Mouse (Mus musculus) CH12.LX (cell line): ENCODE results near the gene Zfp385c. TPM values are rescaled to one million over a fixed set of nuclear protein-coding genes. Genes with fewer than 3 reads are reported as not detected.

Source experiments
- DNase-seq: peaks from one replicate; pipeline ENCODE4 v3.0.0-alpha.2; 2013; ENCODE audit errors: extremely low read depth
- H3K27ac ChIP-seq: 2 replicates; pipeline ENCODE4 v1.5.1; 2012; ENCODE audit warnings: low read depth, mild to moderate bottlenecking, control low read depth, moderate library complexity; ENCODE audit not compliant: insufficient read depth
- H3K27me3 ChIP-seq: replicated peaks from 2 replicates; pipeline ENCODE3; 2012; ENCODE audit warnings: inconsistent platforms
- H3K36me3 ChIP-seq, 2 experiments: replicated peaks in 1 of 2; 2 replicates each; pipeline versions ENCODE3 to v1.6.1; 2012; ENCODE audit warnings: inconsistent platforms in 1 of 2, low read length in 1 of 2, mild to moderate bottlenecking in 1 of 2, mixed read lengths in 1 of 2, moderate library complexity in 1 of 2; ENCODE audit not compliant: control insufficient read depth in 1 of 2, insufficient read depth in 1 of 2
- H3K4me1 ChIP-seq, 2 experiments: 2 replicates each; pipeline ENCODE4 v1.6.1; 2012; ENCODE audit warnings: inconsistent platforms in 1 of 2, moderate library complexity in 1 of 2; ENCODE audit not compliant: insufficient read depth in 2 of 2, control insufficient read depth in 1 of 2
- H3K4me2 ChIP-seq: 2 replicates; pipeline ENCODE4 v1.6.1; 2012; ENCODE audit warnings: low read depth, mild to moderate bottlenecking, control low read depth; ENCODE audit not compliant: poor library complexity, insufficient read depth, severe bottlenecking
- H3K4me3 ChIP-seq, 3 experiments: fragments of 150-350 bp in 1 of 3; sonication (generic) in 1 of 3; replicated peaks in 1 of 3; 2 replicates each; pipeline versions ENCODE3 to v1.5.1; 2011 to 2012; ENCODE audit warnings: low read depth in 2 of 3, low read length in 2 of 3, mild to moderate bottlenecking in 2 of 3, moderate library complexity in 2 of 3, control low read depth in 1 of 3, improper control_type of control experiment in 1 of 3, inconsistent platforms in 1 of 3, mixed read lengths in 1 of 3; ENCODE audit not compliant: poor library complexity in 1 of 3
- H3K79me2 ChIP-seq: replicated peaks from 2 replicates; pipeline ENCODE4 v1.6.1; 2012; ENCODE audit warnings: mild to moderate bottlenecking, moderate library complexity; ENCODE audit not compliant: control insufficient read depth, poor library complexity, insufficient read depth, severe bottlenecking; ENCODE audit errors: extremely low read depth
- H3K9ac ChIP-seq: 2 replicates; pipeline ENCODE4 v1.6.1; 2012; ENCODE audit warnings: low read depth, mild to moderate bottlenecking, control low read depth, moderate library complexity; ENCODE audit not compliant: insufficient read depth
- H3K9me3 ChIP-seq: replicated peaks from 2 replicates; pipeline ENCODE3; 2012; ENCODE audit warnings: low read length, inconsistent platforms, mixed read lengths
- CHD2 ChIP-seq: IDR thresholded peaks from 2 replicates; pipeline ENCODE4 v1.6.1; 2011; ENCODE audit warnings: low read length, improper control_type of control experiment
- CTCF ChIP-seq, 2 experiments: IDR thresholded peaks in 1 of 2; conservative IDR thresholded peaks in 1 of 2; 2 replicates each; pipeline ENCODE4 v1.5.1; 2011 to 2012; ENCODE audit warnings: low read depth in 2 of 2, low read length in 2 of 2, improper control_type of control experiment in 1 of 2, inconsistent platforms in 1 of 2, mild to moderate bottlenecking in 1 of 2, moderate library complexity in 1 of 2
- GABPA ChIP-seq: IDR thresholded peaks from 2 replicates; pipeline ENCODE4 v1.6.1; 2012; ENCODE audit warnings: low read depth, low read length, improper control_type of control experiment, inconsistent platforms; ENCODE audit not compliant: insufficient replicate concordance
- HCFC1 ChIP-seq: IDR thresholded peaks from 2 replicates; pipeline ENCODE4 v1.6.1; 2012; ENCODE audit warnings: low read depth, mild to moderate bottlenecking, inconsistent platforms, low read length, improper control_type of control experiment
- IRF4 ChIP-seq: IDR thresholded peaks from 2 replicates; pipeline ENCODE4 v1.6.1; 2014; ENCODE audit warnings: low read depth, mild to moderate bottlenecking, inconsistent platforms, low read length, improper control_type of control experiment
- JUND ChIP-seq: conservative IDR thresholded peaks from 2 replicates; pipeline ENCODE4 v1.6.1; 2011; ENCODE audit warnings: low read depth, low read length, improper control_type of control experiment
- KAT2A ChIP-seq: IDR thresholded peaks from 2 replicates; pipeline ENCODE4 v1.6.1; 2012; ENCODE audit warnings: low read length, improper control_type of control experiment, inconsistent platforms; ENCODE audit not compliant: insufficient replicate concordance
- MAFK ChIP-seq: IDR thresholded peaks from 2 replicates; pipeline ENCODE4 v1.6.1; 2011; ENCODE audit warnings: low read length, improper control_type of control experiment; ENCODE audit not compliant: insufficient replicate concordance
- MXI1 ChIP-seq: IDR thresholded peaks from 2 replicates; pipeline ENCODE4 v1.6.1; 2011; ENCODE audit warnings: mild to moderate bottlenecking, low read depth, low read length, improper control_type of control experiment
- MYC ChIP-seq: IDR thresholded peaks from 2 replicates; pipeline ENCODE4 v1.6.1; 2011; ENCODE audit warnings: low read depth, mild to moderate bottlenecking, improper control_type of control experiment, low read length
- POLR2A ChIP-seq: IDR thresholded peaks from 2 replicates; pipeline ENCODE4 v1.6.1; 2011; ENCODE audit warnings: low read depth, mild to moderate bottlenecking, improper control_type of control experiment, low read length
- POLR2AphosphoS2 ChIP-seq: IDR thresholded peaks from 2 replicates; pipeline ENCODE4 v1.6.1; 2011; ENCODE audit warnings: low read depth, low read length, improper control_type of control experiment
- RAD21 ChIP-seq: IDR thresholded peaks from 2 replicates; pipeline ENCODE4 v1.6.1; 2011; ENCODE audit warnings: low read depth, mild to moderate bottlenecking, low read length, improper control_type of control experiment, moderate library complexity
- USF1 ChIP-seq: IDR thresholded peaks from 2 replicates; pipeline ENCODE4 v1.6.1; 2014; ENCODE audit warnings: low read depth, mild to moderate bottlenecking, inconsistent platforms, low read length, improper control_type of control experiment
- USF2 ChIP-seq: conservative IDR thresholded peaks from 2 replicates; pipeline ENCODE4 v1.6.1; 2011; ENCODE audit warnings: low read depth, low read length, improper control_type of control experiment
- dilution Hi-C: fragments of 300-500 bp; cut with MboI; formaldehyde crosslinking; loops from 2 replicates; pipeline ENCODE4 v1.14.3; 2020; ENCODE audit warnings: low sequenced_read_pairs; ENCODE audit not compliant: extremely low pct_unique_long_range_greater_than_20kb, extremely low pct_ligation_motif_present
- in situ Hi-C: fragments of 300-500 bp; cut with MboI; formaldehyde crosslinking; loops from 3 replicates; pipeline ENCODE4 v1.14.3; 2019; ENCODE audit warnings: low sequenced_read_pairs, low pct_ligation_motif_present, low pct_unique_long_range_greater_than_20kb, mixed read lengths
- polyA plus RNA-seq: library from polyadenylated mRNA; unstranded; fragments of >175 nt; gene quantifications from 2 replicates; pipeline ENCODE4 v1.2.1, GENCODE M21; 2012; ENCODE audit warnings: low read depth; ENCODE audit not compliant: insufficient read length
- total RNA-seq, 2 experiments: library from RNA; depleted of rRNA; stranded (reverse); fragments of 300-350 nt in 1 of 2; fragments of >200 nt in 1 of 2; gene quantifications; 2 replicates each; pipeline ENCODE4 v1.2.3; 2012 to 2014

The Zfp385c gene
- total and polyA plus RNA-seq, 3 experiments, result 0.08 to 0.14 TPM; not detected in 1

- TF ChIP-seq GABPA (no peak), MAFK (no peak), POLR2A (no peak), JUND (no peak), CTCF (conservative IDR thresholded peaks at IDR 0.05 in 1 of 2, IDR thresholded peaks at IDR 0.05 in 1 of 2; ENCODE audit: low read depth in 2 of 2, low read length in 2 of 2) (no peak), POLR2AphosphoS2 (no peak), KAT2A (no peak), USF2 (no peak), MYC (no peak), RAD21 (no peak), USF1 (no peak), HCFC1 (no peak)
- Histone ChIP-seq H3K27me3 (no peaks in the 10 kb centered on the region), H3K9me3 (no peaks in the 10 kb centered on the region), H3K36me3 (no peaks in the 10 kb centered on the region), H3K27ac (no peak overlapping the region), H3K4me3 (no peak overlapping the region), H3K4me1 (peaks cover 13 to 72% of the 10 kb centered on the region in 2 experiments), H3K79me2 (no peaks in the 10 kb centered on the region), H3K4me2 (no peak overlapping the region), H3K9ac (no peak overlapping the region)
- dilution Hi-C loops, result no loop called here
- DNase-seq, result no peak
- in situ Hi-C loops, result no loop called here
These were observed 9.7 kb downstream of the Zfp385c start for GRCm38 (mm10) chr11:100682526-100682925.

GRCm38 (mm10) chr11:100681826-100682225 is 10.4 kb downstream of the Zfp385c start:
- no peak for DNase-seq
- H3K9ac ChIP-seq, result no peak overlapping the region
- H3K9me3 ChIP-seq, result no peaks in the 10 kb centered on the region
- no peak overlapping the region for H3K4me3 ChIP-seq
- no peaks in the 10 kb centered on the region for H3K79me2 ChIP-seq
- H3K27me3 ChIP-seq, result no peaks in the 10 kb centered on the region
- H3K36me3 ChIP-seq, result no peaks in the 10 kb centered on the region
- dilution Hi-C loops, result no loop called here
- in situ Hi-C loops, result no loop called here
- TF ChIP-seq MXI1 (no peak), POLR2AphosphoS2 (no peak)
- TF ChIP-seq, all 38 proteins: peak for 0
- Histone ChIP-seq H3K4me2 (no peak overlapping the region), H3K4me1 (peaks cover 13 to 73% of the 10 kb centered on the region in 2 experiments), H3K27ac (no peak overlapping the region)

GRCm38 (mm10) chr11:100677810-100678209 is 14.4 kb downstream of the Zfp385c start:
- Histone ChIP-seq H3K27me3 (peaks cover 16% of the 10 kb centered on the region), H3K4me1 (peaks cover 12 to 48% of the 10 kb centered on the region in 2 experiments), H3K4me2 (no peak overlapping the region), H3K27ac (no peak overlapping the region), H3K79me2 (no peaks in the 10 kb centered on the region), H3K36me3 (no peaks in the 10 kb centered on the region)
- TF ChIP-seq MYC (no peak), USF1 (no peak), RAD21 (no peak), IRF4 (peak; percentile 74), POLR2A (no peak), CHD2 (0 out of 2 replicates have a peak, but pooled peaks have one; percentile 9)
- TF ChIP-seq, all 38 proteins: peak for 2
- Histone ChIP-seq H3K9ac (no peak overlapping the region), H3K4me3 (no peak overlapping the region), H3K9me3 (no peaks in the 10 kb centered on the region)
- in situ Hi-C loops (no loop called here), dilution Hi-C loops (no loop called here)
- no peak for DNase-seq
